Mouse (Mus musculus) kidney, adult 10 weeks (tissue): ENCODE results near the gene Nos2. TPM values are rescaled to one million over a fixed set of nuclear protein-coding genes. Genes with fewer than 3 reads are reported as not detected.

Source experiments
- polyA plus RNA-seq: library from polyadenylated mRNA; stranded (reverse); fragments of 350-450 nt; fragmentation: Illumina TruSeq; extraction: RNeasy Lipid Tissue Mini Kit (QIAGEN cat#74804); gene quantifications from one replicate; pipeline ENCODE4 v1.2.3, GENCODE M21; 2014; ENCODE audit warnings: low read depth, low replicate concordance

Gene Nos2
- not detected for polyA plus RNA-seq

GRCm38 (mm10) chr11:78920411-78920939 lies at the start of gene Nos2:
Gene Nos2 (plus strand): TSS chr11:78920787.

GRCm38 (mm10) chr11:78984483-78985177 lies 64.0 kb downstream of the Nos2 start, which contains the start of gene Lgals9:
Gene Lgals9 (minus strand): TSS chr11:78984946.

Other genes with a start within 250 kb of the Nos2 start
- 46.2 TPM for gene Nlk, start 223.4 kb upstream of the Nos2 start, polyA plus RNA-seq
- 5.9 TPM for gene Ccnq, start 169.1 kb upstream of the Nos2 start, polyA plus RNA-seq
- 3.1 TPM for gene Lyrm9, start 94.2 kb upstream of the Nos2 start, polyA plus RNA-seq
- gene Lgals9, start 64.2 kb downstream of the Nos2 start, polyA plus RNA-seq, result 6.0 TPM
- gene Ksr1, start 225.6 kb downstream of the Nos2 start, polyA plus RNA-seq, result 0.49 TPM